Mouse (Mus musculus): Measurements from ENCODE around the gene Klf6. TPM values are rescaled to one million over a fixed set of nuclear protein-coding genes. Genes with fewer than 3 reads are reported as not detected.

The Klf6 gene
- polyA plus RNA-seq, 1 experiment, result 27.0 TPM

DNA sequence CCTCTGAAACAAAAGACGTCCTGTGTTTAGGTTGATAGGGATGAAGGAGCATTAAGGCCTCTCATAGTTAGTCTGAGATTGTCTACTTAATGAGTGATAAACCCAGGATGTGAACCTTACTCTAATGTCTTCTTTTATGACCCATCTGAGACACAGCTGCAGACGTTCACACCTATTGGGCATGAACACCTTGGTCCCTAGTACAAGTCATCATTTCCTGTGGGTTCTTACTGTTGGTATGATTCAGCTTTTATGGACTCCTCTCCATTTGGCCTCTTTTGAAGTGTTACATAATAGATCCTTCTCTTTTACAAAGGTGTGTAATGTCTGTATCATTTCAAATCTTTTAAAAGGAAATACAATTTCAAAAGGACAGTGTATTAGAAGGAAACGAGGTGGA lies 51.9 kb downstream of the Klf6 start:
- DNase-seq (ENCODE audit: low read depth), result no peak
- TF ChIP-seq CTCF (IDR thresholded peaks at IDR 0.05; ENCODE audit: borderline replicate concordance, extremely low read depth, insufficient read depth, insufficient read length) (no peak), POLR2A (IDR thresholded peaks at IDR 0.05; ENCODE audit: borderline replicate concordance, extremely low read depth, insufficient read depth, insufficient read length, poor library complexity, severe bottlenecking) (no peak)

DNA sequence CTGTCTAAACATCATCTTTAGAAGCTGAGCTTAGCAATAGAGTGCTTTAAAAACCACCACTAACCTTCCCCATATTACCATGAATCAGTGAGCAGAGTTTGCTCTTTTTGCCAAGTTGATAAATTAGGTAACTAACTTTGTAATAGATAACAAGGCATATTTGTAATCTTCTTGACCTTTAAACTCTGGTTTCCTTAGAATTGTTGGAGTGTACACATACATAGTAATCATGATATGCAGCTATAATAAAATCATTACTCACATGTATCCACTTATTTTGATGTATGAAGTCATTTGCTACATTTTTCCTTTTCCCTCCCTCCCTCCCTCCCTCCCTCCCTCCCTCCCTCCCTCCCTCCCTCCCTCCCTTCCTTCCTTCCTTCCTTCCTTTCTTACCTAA lies 56.1 kb downstream of the Klf6 start:
- DNase-seq (ENCODE audit: low read depth), result no peak
- TF ChIP-seq CTCF (IDR thresholded peaks at IDR 0.05; ENCODE audit: borderline replicate concordance, extremely low read depth, insufficient read depth, insufficient read length), result no peak
- no peak for TF ChIP-seq POLR2A (IDR thresholded peaks at IDR 0.05; ENCODE audit: borderline replicate concordance, extremely low read depth, insufficient read depth, insufficient read length, poor library complexity, severe bottlenecking)

DNA sequence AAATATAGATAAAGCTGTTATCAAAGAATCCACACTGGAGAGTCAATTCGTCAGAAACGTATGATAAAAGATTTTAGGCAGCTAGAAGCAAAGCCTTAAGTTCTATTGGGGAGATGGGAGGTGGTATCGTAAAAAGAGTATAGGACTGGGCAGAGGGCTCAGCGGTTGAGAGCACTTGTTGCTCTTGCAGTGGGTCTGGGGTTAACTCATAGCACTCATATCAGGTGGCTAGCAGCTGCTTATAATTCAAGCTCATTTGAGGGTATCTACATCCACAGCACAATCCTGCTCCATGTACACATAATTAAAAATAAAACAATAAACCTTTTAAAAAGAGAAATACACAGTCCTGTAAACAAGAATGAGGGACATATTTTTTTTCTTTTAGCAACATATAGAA lies 58.7 kb downstream of the Klf6 start:
- no peak for DNase-seq (ENCODE audit: low read depth)
- no peak for TF ChIP-seq POLR2A (IDR thresholded peaks at IDR 0.05; ENCODE audit: borderline replicate concordance, extremely low read depth, insufficient read depth, insufficient read length, poor library complexity, severe bottlenecking)
- TF ChIP-seq CTCF (IDR thresholded peaks at IDR 0.05; ENCODE audit: borderline replicate concordance, extremely low read depth, insufficient read depth, insufficient read length), result no peak

Measured in brain, embryonic 14.5 days (tissue).